Mouse (Mus musculus): ENCODE data around the gene Poc1b.
"Not testable (repeated sequence)": the region's sequence is repeated elsewhere in the genome, so short reads cannot be mapped to it uniquely, and the experiment has no call there.

Gene Poc1b

GRCm38 (mm10) chr10:99157697-99158096 is 50.9 kb downstream of the Poc1b start:
- not testable (repeated sequence) for DNase-seq (ENCODE audit: low spot score)

- DNase-seq (ENCODE audit: low spot score), result peak; percentile 24
These were observed 55.2 kb downstream of the Poc1b start for GRCm38 (mm10) chr10:99161987-99162582.

- no peak for DNase-seq (ENCODE audit: low spot score)
These were observed 56.2 kb downstream of the Poc1b start for GRCm38 (mm10) chr10:99163002-99163401.

GRCm38 (mm10) chr10:99164871-99165477 is 58.1 kb downstream of the Poc1b start:
- DNase-seq (ENCODE audit: low spot score), result peak; percentile 20

DNA sequence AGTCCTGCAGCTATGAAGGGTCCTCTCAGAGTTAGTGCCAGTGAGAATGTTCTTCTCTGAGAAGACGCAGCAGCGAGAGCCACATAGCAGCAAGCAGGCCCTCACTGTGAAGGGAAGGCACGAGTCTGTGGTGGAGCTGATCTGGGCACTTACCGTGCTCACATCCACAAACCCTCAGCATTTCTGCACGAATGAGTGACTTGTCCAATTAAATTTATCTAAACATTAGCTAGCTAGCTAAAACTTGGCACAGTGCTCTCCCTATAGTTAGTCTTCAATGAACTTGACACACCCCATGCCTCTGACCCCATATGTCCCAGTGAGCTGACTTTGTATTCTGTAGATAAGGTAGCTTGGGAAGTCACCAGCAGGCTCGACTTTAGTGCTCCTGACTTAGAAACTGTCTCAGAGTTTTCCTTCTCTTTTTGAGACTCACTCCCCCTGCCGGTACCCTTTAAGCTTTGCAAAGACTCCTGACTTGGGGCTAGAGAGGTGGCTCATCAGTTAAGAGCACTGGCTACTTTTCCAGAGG is 59.0 kb downstream of the Poc1b start:
- DNase-seq (ENCODE audit: low spot score), result no peak

DNA sequence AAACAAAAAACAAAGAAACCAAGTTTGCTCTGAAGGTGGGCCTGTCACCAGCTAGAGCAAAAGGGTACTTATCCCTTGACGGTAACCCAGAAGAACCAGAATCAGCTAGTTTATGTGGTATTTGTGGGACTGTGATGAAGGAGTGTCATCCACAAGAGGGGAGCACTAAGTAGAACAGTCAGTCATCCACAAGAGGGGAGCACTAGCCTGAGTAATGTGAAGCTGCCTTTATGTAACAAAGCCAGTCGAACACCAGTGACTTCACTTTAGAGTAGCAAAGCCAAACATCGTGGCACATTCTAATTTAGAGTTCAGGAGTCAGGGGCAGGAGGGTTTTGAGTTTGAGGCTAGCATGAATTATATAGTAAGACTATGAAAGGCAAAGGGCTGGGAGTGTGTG is 59.6 kb downstream of the Poc1b start:
- DNase-seq (ENCODE audit: low spot score), result no peak

DNA sequence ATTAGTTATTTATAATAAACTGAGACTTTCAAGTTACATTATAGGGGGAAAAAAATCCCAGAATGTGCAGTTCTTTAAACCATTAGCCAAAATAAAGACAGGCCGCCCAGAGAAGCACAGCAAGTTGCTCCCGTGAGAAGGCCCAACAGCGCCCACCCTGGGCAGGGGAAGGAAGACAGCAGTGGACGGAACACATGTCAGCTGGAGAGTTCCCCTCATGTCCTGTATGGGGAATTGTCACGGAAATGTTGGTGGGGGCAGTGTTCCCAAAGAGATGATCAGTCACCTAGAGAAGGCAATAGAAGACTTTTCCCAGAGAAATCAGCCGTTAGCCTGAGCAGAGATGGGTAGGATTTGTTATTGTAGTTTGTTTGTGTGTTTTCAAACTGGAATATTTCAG is 61.6 kb downstream of the Poc1b start:
- DNase-seq (ENCODE audit: low spot score), result no peak

- DNase-seq (ENCODE audit: low spot score), result no peak
These were observed 62.3 kb downstream of the Poc1b start for GRCm38 (mm10) chr10:99168840-99169764.

- DNase-seq (ENCODE audit: low spot score), result no peak
These were observed 62.9 kb downstream of the Poc1b start for GRCm38 (mm10) chr10:99169765-99170129.

GRCm38 (mm10) chr10:99171961-99172497 is 65.2 kb downstream of the Poc1b start:
- DNase-seq (ENCODE audit: low spot score), result no peak

GRCm38 (mm10) chr10:99172906-99173507 is 66.2 kb downstream of the Poc1b start:
- no peak for DNase-seq (ENCODE audit: low spot score)

- DNase-seq (ENCODE audit: low spot score), result no peak
These were observed 70.1 kb downstream of the Poc1b start for GRCm38 (mm10) chr10:99176911-99177310.

DNA sequence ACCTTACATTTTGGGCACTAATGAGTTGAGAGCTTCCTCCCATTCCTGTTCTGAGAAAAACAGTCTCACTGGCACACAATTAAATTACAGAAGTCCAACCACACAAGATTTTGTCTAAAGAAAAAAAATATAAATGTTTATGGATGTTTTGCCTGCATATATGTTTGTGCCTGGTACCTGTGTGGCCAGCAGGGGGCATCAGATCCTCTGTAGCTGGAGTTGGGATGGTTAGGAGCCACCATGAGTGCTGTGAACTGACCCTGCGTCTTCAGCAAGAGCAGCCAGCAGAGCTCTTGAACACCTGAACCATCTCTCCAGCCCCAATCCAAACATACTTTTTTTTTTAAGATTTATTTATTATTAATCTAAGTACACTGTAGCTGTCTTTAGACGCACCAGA is 71.3 kb downstream of the Poc1b start:
- DNase-seq (ENCODE audit: low spot score), result no peak

GRCm38 (mm10) chr10:99179122-99179521 is 72.3 kb downstream of the Poc1b start:
- no peak for DNase-seq (ENCODE audit: low spot score)

GRCm38 (mm10) chr10:99179566-99179965 is 72.7 kb downstream of the Poc1b start:
- DNase-seq (ENCODE audit: low spot score), result no peak

DNA sequence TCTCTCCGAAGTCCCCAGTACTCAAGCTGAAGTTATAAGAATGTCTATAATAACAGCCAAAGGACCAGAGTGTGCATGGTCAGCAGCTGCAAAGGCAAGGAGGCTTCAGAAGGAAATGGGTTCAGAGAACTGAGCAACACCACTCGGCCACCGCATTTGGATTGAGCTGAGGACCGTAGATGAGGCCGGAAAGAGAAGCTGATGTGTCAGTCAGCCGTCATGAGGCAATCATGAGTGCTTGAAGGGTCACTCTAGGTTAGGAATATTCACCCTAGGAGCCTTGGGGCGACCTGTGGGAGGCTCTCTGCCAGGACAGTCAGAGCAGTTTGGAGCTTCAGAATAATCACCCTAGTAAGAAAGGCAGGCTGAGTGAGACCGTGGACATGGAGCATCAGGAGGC is 74.7 kb downstream of the Poc1b start:
- DNase-seq (ENCODE audit: low spot score), result no peak

GRCm38 (mm10) chr10:99182107-99182506 is 75.3 kb downstream of the Poc1b start:
- no peak for DNase-seq (ENCODE audit: low spot score)

DNA sequence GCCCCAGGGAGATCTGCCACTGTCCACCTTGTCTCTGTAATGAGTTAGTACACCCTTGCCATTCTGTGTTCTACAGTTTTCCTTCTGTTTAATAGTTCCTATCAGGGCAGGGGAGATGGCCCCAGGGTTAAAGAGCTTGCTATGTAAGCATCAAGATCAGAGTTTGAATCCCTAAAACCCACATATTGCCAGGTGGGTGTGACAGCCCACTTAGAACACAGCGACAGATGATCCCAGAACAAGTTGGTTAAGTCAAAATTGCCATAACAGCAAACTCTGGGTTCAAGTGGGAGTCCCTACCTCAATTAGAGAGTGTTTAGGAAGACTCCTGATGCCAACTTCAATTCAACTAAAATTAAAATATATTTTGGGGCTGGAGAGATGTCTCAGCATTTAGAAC is 81.3 kb downstream of the Poc1b start:
- no peak for DNase-seq (ENCODE audit: low spot score)

DNA sequence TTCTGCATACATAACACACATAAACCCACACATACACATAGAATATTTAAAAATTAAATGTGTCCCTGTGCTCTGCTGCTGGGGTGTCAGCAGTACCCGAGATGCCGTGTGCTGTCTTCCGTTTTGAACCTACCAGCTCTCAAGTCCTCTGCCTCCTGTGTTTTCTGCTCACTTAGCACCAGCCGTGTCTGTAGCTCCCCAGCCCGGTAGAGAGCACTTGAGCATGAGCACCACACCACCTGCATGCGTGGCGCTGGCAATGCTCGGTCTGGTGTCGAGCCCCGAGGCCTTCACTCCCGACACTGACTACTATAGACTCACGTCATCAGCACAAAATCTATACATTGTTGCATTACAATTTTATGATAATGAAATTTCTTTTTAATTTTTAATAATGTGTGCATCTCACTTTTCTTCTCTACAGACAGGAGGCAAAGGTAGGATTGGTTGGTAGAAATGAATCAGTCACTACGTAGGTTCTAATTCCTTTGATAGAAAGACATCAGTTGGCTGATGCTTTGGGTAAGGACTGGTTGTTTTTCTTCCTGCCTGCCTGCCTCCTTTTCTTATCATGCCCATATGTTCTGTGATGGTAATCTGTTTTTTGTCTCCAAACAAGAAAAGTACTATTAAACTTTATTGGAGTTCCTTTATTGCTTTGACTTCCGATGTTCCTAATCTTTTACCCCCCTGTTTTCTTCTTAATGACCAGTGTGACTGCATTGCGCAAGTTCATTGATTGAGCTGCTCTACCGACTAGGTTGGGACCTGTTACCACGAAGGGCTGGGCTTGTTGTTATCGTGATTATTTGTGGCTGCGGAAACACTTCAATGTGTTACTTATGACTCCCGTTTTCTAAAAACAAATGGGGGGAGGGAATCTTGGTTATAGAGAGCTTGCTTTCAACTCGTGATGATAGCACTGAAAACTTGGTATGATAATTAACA is 82.1 kb downstream of the Poc1b start:
- DNase-seq (ENCODE audit: low spot score), result no peak

GRCm38 (mm10) chr10:99190798-99191197 is 84.0 kb downstream of the Poc1b start:
- DNase-seq (ENCODE audit: low spot score), result peak; percentile 40

DNA sequence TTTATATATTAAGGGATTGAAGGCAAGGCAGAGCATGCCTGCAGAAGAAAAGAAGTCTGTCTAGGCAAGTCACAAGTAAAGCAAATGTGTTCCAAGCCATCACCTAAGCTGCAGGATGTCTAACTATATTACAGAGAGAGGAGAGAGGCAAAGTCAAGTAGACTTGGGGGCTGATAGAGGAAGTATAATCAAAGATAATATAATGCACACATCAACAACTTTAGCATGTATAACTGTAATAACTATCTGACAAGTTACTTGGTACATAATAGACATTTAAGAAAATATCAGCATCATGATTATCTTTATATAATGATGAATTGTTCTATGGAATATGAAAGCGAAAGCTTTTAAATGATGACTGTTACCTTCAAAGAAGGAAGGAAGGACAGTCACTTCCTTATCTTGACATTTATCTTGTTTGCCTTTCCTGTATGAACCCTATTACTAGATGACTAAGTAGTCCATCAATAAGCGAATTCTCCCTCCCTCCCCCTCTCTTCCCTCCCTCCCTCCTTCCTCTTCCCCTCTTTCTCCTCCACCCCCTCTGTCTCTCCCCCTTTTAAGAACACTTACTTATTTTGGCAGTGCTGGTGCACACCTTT is 87.7 kb downstream of the Poc1b start:
- DNase-seq (ENCODE audit: low spot score), result no peak
